Mouse (Mus musculus) kidney, adult 2 months (tissue): Measurements from ENCODE around the gene Cep170b.

Experiments used
- CTCF ChIP-seq: fragments of 200-500 bp; conservative IDR thresholded peaks from 2 replicates; pipeline ENCODE4 v1.5.1; 2011; ENCODE audit warnings: low read depth, mild to moderate bottlenecking, control low read depth, low read length, moderate library complexity, mixed read lengths; ENCODE audit not compliant: insufficient read depth, insufficient read length
- POLR2A ChIP-seq: fragments of 200-500 bp; IDR thresholded peaks from one replicate; pipeline ENCODE4 v1.6.1; 2011; ENCODE audit warnings: low read depth, low read length, control low read depth

- no peak for TF ChIP-seq POLR2A
- TF ChIP-seq CTCF, result no peak
These were observed 40.9 kb upstream of the Cep170b start for GRCm38 (mm10) chr12:112679027-112679996.
